Mouse (Mus musculus): ENCODE data around the gene Rbfox1.

DNA sequence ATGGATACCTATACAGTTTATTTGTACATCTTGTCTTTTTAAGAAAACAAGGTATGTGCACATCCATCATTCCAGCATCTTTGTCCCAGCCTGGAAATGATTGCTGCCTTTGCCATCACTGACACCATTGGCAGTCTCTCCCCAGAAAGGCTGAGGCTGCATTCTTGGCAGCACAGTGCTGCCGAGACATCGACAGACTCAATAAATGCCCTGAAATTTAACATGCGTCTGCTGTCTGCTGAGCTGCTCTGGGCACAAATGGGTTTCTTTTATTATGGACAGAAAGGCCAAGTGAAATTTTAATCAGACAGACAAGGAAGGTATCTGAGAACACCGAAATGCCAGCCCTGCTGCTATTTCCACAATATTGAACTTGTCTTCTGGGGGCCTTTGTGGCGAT lies 761.8 kb downstream of the Rbfox1 start:
- no peak for TF ChIP-seq POLR2A (IDR thresholded peaks at IDR 0.05; ENCODE audit: borderline replicate concordance, extremely low read depth, low read depth, low read length)
- no peak for TF ChIP-seq CTCF (IDR thresholded peaks at IDR 0.05; ENCODE audit: insufficient read depth, low read length)

Measured in lung, adult 2 months (tissue).